Mouse (Mus musculus) heart, adult 2 months (tissue): Measurements from ENCODE around the gene Tubgcp5.

Experiments used
- CTCF ChIP-seq: fragments of 200-600 bp; IDR thresholded peaks from 2 replicates; pipeline ENCODE4 v1.8.1; 2022; ENCODE audit warnings: antibody characterized with exemption, mild to moderate bottlenecking, moderate library complexity
- POLR2A ChIP-seq: fragments of 200-500 bp; IDR thresholded peaks from 2 replicates; pipeline ENCODE4 v1.6.1; 2011; ENCODE audit warnings: mild to moderate bottlenecking, low read depth, low read length, control low read depth; ENCODE audit not compliant: insufficient read depth

- TF ChIP-seq CTCF (no peak), POLR2A (no peak)
These were observed 63.8 kb downstream of the Tubgcp5 start for GRCm38 (mm10) chr7:55857729-55858128.
